45 mouse cellular contexts compared by ENCODE assay signal in the genomic region with DNA sequence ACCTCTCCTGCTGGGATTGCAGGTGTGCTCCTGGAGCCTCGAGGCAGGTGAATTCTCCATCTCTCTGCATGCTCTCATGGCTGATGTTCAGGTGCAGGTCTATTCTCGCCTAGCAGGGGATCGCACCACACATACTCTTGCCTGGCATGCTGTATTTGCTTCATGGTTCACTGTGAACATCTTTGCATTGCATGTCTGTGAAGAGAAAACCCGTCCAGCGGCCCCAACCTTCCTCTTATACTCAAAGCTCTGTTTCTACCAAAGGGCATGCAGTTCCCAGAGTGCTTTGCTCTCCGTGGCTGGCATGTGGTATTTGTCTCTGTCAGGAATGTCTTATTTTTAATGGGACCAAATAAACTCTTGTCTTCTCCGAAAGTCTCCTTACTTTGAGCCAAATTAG. TPM values are rescaled to one million over a fixed set of nuclear protein-coding genes. Genes with fewer than 3 reads are reported as not detected.
"Had no signal": no experiment of that assay in that cellular context is flagged by ENCODE, and none has a peak within 500 bp of the region (broad histone marks: within the 10 kb centered on the region; RNA-seq: fewer than 3 reads in every experiment).

No protein-coding gene starts in this region.

- H3K27ac ChIP-seq: heart, adult 2 months; heart, embryonic 10.5 days; heart, embryonic 13.5 days; heart, embryonic 15.5 days; hindbrain, embryonic 10.5 days; hindbrain, embryonic 12.5 days; hindbrain, embryonic 13.5 days; hindbrain, embryonic 14.5 days; hindbrain, embryonic 15.5 days; hindbrain, postnatal 0 days; intestine, embryonic 15.5 days; kidney, embryonic 15.5 days; kidney, postnatal 0 days; layer of hippocampus, adult 2 months had no signal

- H3K36me3 ChIP-seq: heart, embryonic 10.5 days; heart, embryonic 12.5 days; heart, embryonic 13.5 days; heart, embryonic 15.5 days; hindbrain, embryonic 10.5 days; hindbrain, embryonic 12.5 days; hindbrain, embryonic 13.5 days; hindbrain, embryonic 15.5 days; intestine, embryonic 15.5 days; kidney, embryonic 15.5 days had no signal

- H3K9me3 ChIP-seq: heart, embryonic 10.5 days; heart, embryonic 15.5 days; hindbrain, embryonic 10.5 days; hindbrain, embryonic 12.5 days; hindbrain, embryonic 13.5 days; hindbrain, embryonic 15.5 days; intestine, embryonic 15.5 days; kidney, embryonic 15.5 days had no signal

- H3K4me2 ChIP-seq: heart, embryonic 11.5 days; heart, embryonic 12.5 days; heart, embryonic 13.5 days; heart, embryonic 15.5 days; hindbrain, embryonic 12.5 days; hindbrain, embryonic 13.5 days; hindbrain, embryonic 14.5 days; hindbrain, embryonic 15.5 days; intestine, embryonic 15.5 days; kidney, embryonic 15.5 days had no signal

- ATAC-seq: hindbrain, embryonic 16.5 days; hindbrain, postnatal 0 days; inflammation-experienced regulatory T-cells, adult 6 months; intestine, embryonic 15.5 days; intestine, embryonic 16.5 days; intestine, postnatal 0 days had no signal

- H3K4me1 ChIP-seq: heart, embryonic 10.5 days; heart, embryonic 12.5 days; heart, embryonic 13.5 days; heart, embryonic 15.5 days; hindbrain, embryonic 10.5 days; hindbrain, embryonic 12.5 days; hindbrain, embryonic 13.5 days; hindbrain, embryonic 15.5 days; intestine, embryonic 15.5 days; kidney, embryonic 15.5 days had no signal

- DNase-seq: heart, adult 2 months; heart, postnatal 10 days; heart, postnatal 14 days; heart, postnatal 36 days; heart, postnatal 4 days; kidney, adult 11 months; kidney, adult 18-20 months; kidney, adult 2 months; kidney, adult 9 months; kidney, postnatal 10 days; kidney, postnatal 14 days; kidney, postnatal 25 days; kidney, postnatal 36 days; kidney, postnatal 4 days; layer of hippocampus, adult 9-11 months; layer of hippocampus, postnatal 36 days had no signal

- H3K4me3 ChIP-seq: heart, adult 2 months; heart, embryonic 10.5 days; heart, embryonic 12.5 days; heart, embryonic 13.5 days; heart, embryonic 15.5 days; hindbrain, embryonic 10.5 days; hindbrain, embryonic 12.5 days; hindbrain, embryonic 13.5 days; hindbrain, embryonic 15.5 days; intestine, embryonic 15.5 days; kidney, embryonic 15.5 days; layer of hippocampus, adult 2 months had no signal

- H3K9ac ChIP-seq: heart, embryonic 12.5 days; heart, embryonic 13.5 days; heart, embryonic 15.5 days; hindbrain, embryonic 12.5 days; hindbrain, embryonic 13.5 days; hindbrain, embryonic 14.5 days; hindbrain, embryonic 15.5 days; intestine, embryonic 15.5 days; kidney, embryonic 15.5 days had no signal

RNA-seq across cellular contexts. Expression of a gene that starts 20.0 kb away (rescaled TPM):
- total RNA-seq: heart, postnatal 25 days; heart, postnatal 36 days; hematopoietic stem cell, adult 5-6 weeks; layer of hippocampus, adult 18-20 months; layer of hippocampus, adult 2 months; layer of hippocampus, adult 8-10 months; layer of hippocampus, postnatal 10 days; layer of hippocampus, postnatal 14 days; layer of hippocampus, postnatal 25 days; layer of hippocampus, postnatal 36 days had no signal
- polyA plus RNA-seq: inflammation-experienced regulatory T-cells, adult 6 months; intestine, embryonic 16.5 days; intestine, postnatal 0 days; kidney, adult 2 months; kidney, embryonic 14.5 days; kidney, embryonic 15.5 days; kidney, embryonic 16.5 days; kidney, postnatal 0 days; large intestine, adult 2 months had no signal
